Mouse (Mus musculus): Measurements from ENCODE around the gene Adam12. TPM values are rescaled to one million over a fixed set of nuclear protein-coding genes. Genes with fewer than 3 reads are reported as not detected.

Gene Adam12
- polyA plus RNA-seq, 1 experiment from 2014 or later: 24.7 TPM

DNA sequence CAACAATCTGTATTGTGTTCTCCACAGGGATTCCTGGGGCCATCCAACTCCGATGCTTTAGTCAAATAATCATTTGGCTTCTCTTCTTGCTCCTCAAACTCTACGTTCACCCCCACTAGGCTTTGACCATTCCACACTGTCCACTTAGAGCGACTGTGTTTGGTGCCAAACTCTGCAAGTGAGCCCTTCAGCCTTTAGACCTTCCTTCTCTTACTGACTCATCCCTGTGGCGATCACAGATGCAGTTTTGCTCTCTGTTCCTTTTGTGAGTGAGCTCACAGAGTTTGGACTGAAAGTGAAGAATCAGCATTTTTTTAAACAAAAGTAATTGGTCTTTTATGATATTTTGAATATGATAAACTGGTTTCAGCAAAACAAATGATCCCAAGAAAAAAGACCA, 80.6 kb downstream of the Adam12 start:
- 68% methylated on average over 4 of the region's 4 CpGs for WGBS
- Histone ChIP-seq H3K27me3 (replicated peaks; ENCODE audit: control insufficient read depth, insufficient read depth, low read length) (no peaks in the 10 kb centered on the region), H3K9me3 (ENCODE audit: control insufficient read depth, low read length) (no peaks in the 10 kb centered on the region), H3K4me1 (ENCODE audit: control insufficient read depth, insufficient read depth, low read length) (peaks cover 5% of the 10 kb centered on the region), H3K4me3 (ENCODE audit: low read depth, low read length) (no peak overlapping the region), H3K9ac (ENCODE audit: low read depth, low read length) (no peak overlapping the region), H3K4me2 (ENCODE audit: low read depth, low read length) (no peak overlapping the region), H3K36me3 (ENCODE audit: control insufficient read depth, insufficient read depth, low read length) (no peaks in the 10 kb centered on the region), H3K27ac (replicated peaks; ENCODE audit: low read depth, low read length) (no peak overlapping the region)
- ATAC-seq (ENCODE audit: low read depth) (no peak; the same call in 1 of the 2 replicates), DNase-seq (ENCODE audit: low spot score) (peak; percentile 30)

- DNase-seq (ENCODE audit: low spot score) (no peak), ATAC-seq (ENCODE audit: low read depth) (no peak)
- H3K9ac ChIP-seq (ENCODE audit: low read depth, low read length): no peak overlapping the region
- H3K4me2 ChIP-seq (ENCODE audit: low read depth, low read length): no peak overlapping the region
- H3K9me3 ChIP-seq (ENCODE audit: control insufficient read depth, low read length): no peaks in the 10 kb centered on the region
- H3K27me3 ChIP-seq (replicated peaks; ENCODE audit: control insufficient read depth, insufficient read depth, low read length): no peaks in the 10 kb centered on the region
- H3K36me3 ChIP-seq (ENCODE audit: control insufficient read depth, insufficient read depth, low read length): no peaks in the 10 kb centered on the region
- H3K4me3 ChIP-seq (ENCODE audit: low read depth, low read length): no peak overlapping the region
- no peak overlapping the region for H3K27ac ChIP-seq (replicated peaks; ENCODE audit: low read depth, low read length)
- H3K4me1 ChIP-seq (ENCODE audit: control insufficient read depth, insufficient read depth, low read length): peaks cover 5% of the 10 kb centered on the region
- 82% methylated on average over 8 of the region's 8 CpGs for WGBS
Observed at GRCm38 (mm10) chr7:134150305-134150704, 81.6 kb downstream of the Adam12 start.

DNA sequence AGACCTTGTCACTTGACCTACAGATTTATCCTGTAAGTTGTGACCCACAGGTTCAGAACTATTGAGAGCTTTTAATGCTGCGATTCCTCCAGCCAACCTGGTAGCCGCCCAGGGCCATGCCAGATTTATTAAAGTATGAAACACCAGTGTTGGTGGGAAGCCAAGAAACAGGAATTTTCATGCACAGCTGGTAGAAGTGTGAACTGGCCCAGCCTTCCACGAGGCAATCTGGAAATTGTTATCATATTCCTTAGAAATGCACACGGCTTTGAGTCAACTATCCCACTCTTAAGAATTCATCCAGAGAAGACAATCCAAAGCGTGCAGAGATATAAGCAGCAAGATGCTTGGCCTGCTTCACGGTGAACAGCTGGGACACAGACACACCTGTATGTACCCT, 82.6 kb downstream of the Adam12 start:
- 48% methylated on average over 6 of the region's 6 CpGs for WGBS
- ATAC-seq (ENCODE audit: low read depth): peak; percentile 26; the same call in 1 of the 2 replicates

GRCm38 (mm10) chr7:134147561-134147960, 84.4 kb downstream of the Adam12 start:
- ATAC-seq (ENCODE audit: low read depth) (no peak), DNase-seq (ENCODE audit: low spot score) (no peak)
- Histone ChIP-seq H3K4me3 (ENCODE audit: low read depth, low read length) (no peak overlapping the region), H3K4me1 (ENCODE audit: control insufficient read depth, insufficient read depth, low read length) (peaks cover 5% of the 10 kb centered on the region), H3K4me2 (ENCODE audit: low read depth, low read length) (no peak overlapping the region), H3K36me3 (ENCODE audit: control insufficient read depth, insufficient read depth, low read length) (no peaks in the 10 kb centered on the region), H3K9me3 (ENCODE audit: control insufficient read depth, low read length) (no peaks in the 10 kb centered on the region), H3K27ac (replicated peaks; ENCODE audit: low read depth, low read length) (no peak overlapping the region), H3K27me3 (replicated peaks; ENCODE audit: control insufficient read depth, insufficient read depth, low read length) (no peaks in the 10 kb centered on the region), H3K9ac (ENCODE audit: low read depth, low read length) (no peak overlapping the region)
- WGBS: 88% methylated on average over 3 of the region's 3 CpGs

More for the DNA sequence above, 82.6 kb downstream of the Adam12 start:
- Histone ChIP-seq H3K27me3 (replicated peaks; ENCODE audit: control insufficient read depth, insufficient read depth, low read length) (no peaks in the 10 kb centered on the region), H3K9ac (ENCODE audit: low read depth, low read length) (no peak overlapping the region), H3K27ac (replicated peaks; ENCODE audit: low read depth, low read length) (no peak overlapping the region), H3K36me3 (ENCODE audit: control insufficient read depth, insufficient read depth, low read length) (no peaks in the 10 kb centered on the region), H3K4me1 (ENCODE audit: control insufficient read depth, insufficient read depth, low read length) (peaks cover 5% of the 10 kb centered on the region), H3K4me2 (ENCODE audit: low read depth, low read length) (no peak overlapping the region), H3K9me3 (ENCODE audit: control insufficient read depth, low read length) (no peaks in the 10 kb centered on the region), H3K4me3 (ENCODE audit: low read depth, low read length) (no peak overlapping the region)
- DNase-seq (ENCODE audit: low spot score): peak; percentile 72

- Histone ChIP-seq H3K4me1 (ENCODE audit: control insufficient read depth, insufficient read depth, low read length) (peaks cover 5% of the 10 kb centered on the region), H3K9ac (ENCODE audit: low read depth, low read length) (no peak overlapping the region), H3K27ac (replicated peaks; ENCODE audit: low read depth, low read length) (no peak overlapping the region), H3K36me3 (ENCODE audit: control insufficient read depth, insufficient read depth, low read length) (no peaks in the 10 kb centered on the region), H3K4me2 (ENCODE audit: low read depth, low read length) (no peak overlapping the region), H3K27me3 (replicated peaks; ENCODE audit: control insufficient read depth, insufficient read depth, low read length) (no peaks in the 10 kb centered on the region), H3K4me3 (ENCODE audit: low read depth, low read length) (no peak overlapping the region), H3K9me3 (ENCODE audit: control insufficient read depth, low read length) (no peaks in the 10 kb centered on the region)
- no peak for ATAC-seq (ENCODE audit: low read depth)
- 94% methylated on average over 2 of the region's 2 CpGs for WGBS
- DNase-seq (ENCODE audit: low spot score): no peak
Observed at GRCm38 (mm10) chr7:134146821-134147220, 85.1 kb downstream of the Adam12 start.

- Histone ChIP-seq H3K27me3 (replicated peaks; ENCODE audit: control insufficient read depth, insufficient read depth, low read length) (no peaks in the 10 kb centered on the region), H3K9me3 (ENCODE audit: control insufficient read depth, low read length) (no peaks in the 10 kb centered on the region), H3K36me3 (ENCODE audit: control insufficient read depth, insufficient read depth, low read length) (no peaks in the 10 kb centered on the region), H3K4me3 (ENCODE audit: low read depth, low read length) (no peak overlapping the region), H3K27ac (replicated peaks; ENCODE audit: low read depth, low read length) (no peak overlapping the region), H3K4me2 (ENCODE audit: low read depth, low read length) (no peak overlapping the region), H3K4me1 (ENCODE audit: control insufficient read depth, insufficient read depth, low read length) (no peaks in the 10 kb centered on the region; the same call in 1 of the 2 replicates), H3K9ac (ENCODE audit: low read depth, low read length) (no peak overlapping the region)
- 68% methylated on average over 9 of the region's 9 CpGs for WGBS
- ATAC-seq (ENCODE audit: low read depth) (no peak), DNase-seq (ENCODE audit: low spot score) (no peak)
Observed at GRCm38 (mm10) chr7:134144111-134144510, 87.8 kb downstream of the Adam12 start.

- no peaks in the 10 kb centered on the region for H3K4me1 ChIP-seq (ENCODE audit: control insufficient read depth, insufficient read depth, low read length)
- no peak for DNase-seq (ENCODE audit: low spot score)
- ATAC-seq (ENCODE audit: low read depth): no peak
Observed at GRCm38 (mm10) chr7:134139291-134139949, 92.5 kb downstream of the Adam12 start.

GRCm38 (mm10) chr7:134132323-134132722, 99.6 kb downstream of the Adam12 start:
- H3K9me3 ChIP-seq (ENCODE audit: control insufficient read depth, low read length): no peaks in the 10 kb centered on the region
- no peak overlapping the region for H3K9ac ChIP-seq (ENCODE audit: low read depth, low read length)
- 41% methylated on average over 2 of the region's 2 CpGs for WGBS
- no peak overlapping the region for H3K4me3 ChIP-seq (ENCODE audit: low read depth, low read length)
- H3K27ac ChIP-seq (replicated peaks; ENCODE audit: low read depth, low read length): no peak overlapping the region
- H3K36me3 ChIP-seq (ENCODE audit: control insufficient read depth, insufficient read depth, low read length): no peaks in the 10 kb centered on the region
- no peaks in the 10 kb centered on the region for H3K27me3 ChIP-seq (replicated peaks; ENCODE audit: control insufficient read depth, insufficient read depth, low read length)
- ATAC-seq (ENCODE audit: low read depth) (peak; percentile 62; the same call in 1 of the 2 replicates), DNase-seq (ENCODE audit: low spot score) (peak; percentile 66)
- H3K4me1 ChIP-seq (ENCODE audit: control insufficient read depth, insufficient read depth, low read length): no peaks in the 10 kb centered on the region
- H3K4me2 ChIP-seq (ENCODE audit: low read depth, low read length): no peak overlapping the region

More at GRCm38 (mm10) chr7:134139291-134139949, 92.5 kb downstream of the Adam12 start:
- no peak overlapping the region for H3K9ac ChIP-seq (ENCODE audit: low read depth, low read length)
- H3K27ac ChIP-seq (replicated peaks; ENCODE audit: low read depth, low read length): no peak overlapping the region
- no peak overlapping the region for H3K4me2 ChIP-seq (ENCODE audit: low read depth, low read length)
- H3K9me3 ChIP-seq (ENCODE audit: control insufficient read depth, low read length): no peaks in the 10 kb centered on the region
- H3K4me3 ChIP-seq (ENCODE audit: low read depth, low read length): no peak overlapping the region
- H3K27me3 ChIP-seq (replicated peaks; ENCODE audit: control insufficient read depth, insufficient read depth, low read length): no peaks in the 10 kb centered on the region
- WGBS: 48% methylated on average over 4 of the region's 4 CpGs
- no peaks in the 10 kb centered on the region for H3K36me3 ChIP-seq (ENCODE audit: control insufficient read depth, insufficient read depth, low read length)

DNA sequence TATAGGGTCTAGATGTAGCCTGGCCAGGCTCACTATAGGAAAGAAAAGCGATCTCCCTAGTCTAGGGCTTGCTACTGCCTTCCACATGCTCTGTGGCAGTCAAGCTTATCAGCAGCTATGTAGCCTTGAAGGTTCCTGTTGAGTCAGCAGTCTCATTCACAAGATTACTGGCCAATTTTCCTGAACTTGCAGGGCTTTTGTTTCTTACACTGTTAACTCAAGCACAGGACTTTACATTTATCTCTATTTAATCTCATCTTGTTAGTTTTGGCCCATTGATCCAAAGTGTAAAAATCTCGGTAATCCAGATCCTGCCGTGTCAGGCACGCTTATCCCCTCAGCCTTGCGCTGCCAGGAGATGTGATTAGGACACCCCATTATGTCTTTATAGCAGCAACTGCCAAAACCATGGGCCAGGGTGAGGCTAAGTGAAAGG, 103.8 kb downstream of the Adam12 start:
- Histone ChIP-seq H3K9ac (ENCODE audit: low read depth, low read length) (no peak overlapping the region), H3K4me3 (ENCODE audit: low read depth, low read length) (no peak overlapping the region), H3K4me2 (ENCODE audit: low read depth, low read length) (no peak overlapping the region), H3K9me3 (ENCODE audit: control insufficient read depth, low read length) (no peaks in the 10 kb centered on the region), H3K36me3 (ENCODE audit: control insufficient read depth, insufficient read depth, low read length) (no peaks in the 10 kb centered on the region), H3K4me1 (ENCODE audit: control insufficient read depth, insufficient read depth, low read length) (no peaks in the 10 kb centered on the region), H3K27me3 (replicated peaks; ENCODE audit: control insufficient read depth, insufficient read depth, low read length) (no peaks in the 10 kb centered on the region), H3K27ac (replicated peaks; ENCODE audit: low read depth, low read length) (no peak overlapping the region)
- ATAC-seq (ENCODE audit: low read depth): no peak
- peak; percentile 44 for DNase-seq (ENCODE audit: low spot score)
- 70% methylated on average over 5 of the region's 5 CpGs for WGBS
